Mouse (Mus musculus): Measurements from ENCODE around the gene Eif4h. TPM values are rescaled to one million over a fixed set of nuclear protein-coding genes. Genes with fewer than 3 reads are reported as not detected.

Gene Eif4h
- polyA plus RNA-seq, 1 experiment: 293 TPM

DNA sequence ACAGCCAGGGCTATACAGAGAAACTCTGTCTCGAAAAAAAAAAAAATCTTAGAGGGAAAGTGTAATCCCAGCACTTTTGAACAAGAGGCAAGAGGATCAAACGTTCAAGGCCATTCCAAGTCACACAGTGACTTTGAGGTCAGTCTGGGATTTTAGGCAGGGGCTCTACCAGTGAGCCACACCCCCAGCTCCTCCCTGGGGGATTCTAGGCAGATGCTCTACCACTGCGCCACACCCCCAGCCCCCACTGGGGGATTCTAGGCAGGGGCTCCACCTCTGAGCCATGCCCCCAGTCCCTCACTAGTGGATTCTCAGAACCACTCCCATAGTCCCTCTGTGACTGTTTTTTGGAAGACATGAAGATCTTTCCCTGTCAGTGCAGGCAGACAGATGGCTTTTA lies 60.2 kb downstream of the Eif4h start:
- Histone ChIP-seq H3K36me3 (ENCODE audit: control insufficient read depth, insufficient read depth) (no peaks in the 10 kb centered on the region), H3K4me3 (no peak overlapping the region), H3K4me2 (ENCODE audit: low read depth) (no peak overlapping the region), H3ac (ENCODE audit: control insufficient read depth, insufficient read length) (no peak overlapping the region), H3K27me3 (ENCODE audit: control insufficient read depth, insufficient read depth, insufficient read length) (no peaks in the 10 kb centered on the region), H3K79me2 (ENCODE audit: control insufficient read depth, insufficient read depth) (peaks cover 13% of the 10 kb centered on the region)
- TF ChIP-seq MAX (IDR thresholded peaks at IDR 0.05; ENCODE audit: low read depth) (no peak), SRF (IDR thresholded peaks at IDR 0.05; ENCODE audit: control insufficient read depth, insufficient read length, low read depth) (no peak), MYOD1 (IDR thresholded peaks at IDR 0.05; ENCODE audit: control insufficient read depth in 1 of 3, insufficient read length in 2 of 3, low read depth in 2 of 3) (no peak), E2F4 (IDR thresholded peaks at IDR 0.05; ENCODE audit: insufficient read depth) (no peak), TCF3 (IDR thresholded peaks at IDR 0.05; ENCODE audit: insufficient read length, low read depth) (no peak), POLR2A (IDR thresholded peaks at IDR 0.05; ENCODE audit: insufficient read length, low read depth) (no peak), REST (IDR thresholded peaks at IDR 0.05; ENCODE audit: insufficient read depth, insufficient read length) (no peak), MYOG (IDR thresholded peaks at IDR 0.05; ENCODE audit: control insufficient read depth in 1 of 3, insufficient read depth in 1 of 3, insufficient read length in 2 of 3, low read depth in 2 of 3) (no peak), CEBPB (IDR thresholded peaks at IDR 0.05; ENCODE audit: insufficient read depth, poor library complexity, severe bottlenecking) (no peak), USF1 (IDR thresholded peaks at IDR 0.05; ENCODE audit: low read depth) (no peak), TCF12 (IDR thresholded peaks at IDR 0.05; ENCODE audit: insufficient read depth, poor library complexity, severe bottlenecking) (no peak), POLR2AphosphoS2 (IDR thresholded peaks at IDR 0.05; ENCODE audit: insufficient read length, low read depth) (no peak)

GRCm38 (mm10) chr5:134577534-134577933 lies 61.8 kb downstream of the Eif4h start:
- Histone ChIP-seq H3K79me2 (ENCODE audit: control insufficient read depth, insufficient read depth) (no peaks in the 10 kb centered on the region), H3K27me3 (ENCODE audit: control insufficient read depth, insufficient read depth, insufficient read length) (no peaks in the 10 kb centered on the region), H3ac (ENCODE audit: control insufficient read depth, insufficient read length) (no peak overlapping the region), H3K36me3 (ENCODE audit: control insufficient read depth, insufficient read depth) (no peaks in the 10 kb centered on the region), H3K4me3 (no peak overlapping the region), H3K4me2 (ENCODE audit: low read depth) (no peak overlapping the region)
- no peak for TF ChIP-seq MYOD1 (IDR thresholded peaks at IDR 0.05; ENCODE audit: control insufficient read depth in 1 of 3, insufficient read length in 2 of 3, low read depth in 2 of 3)
- TF ChIP-seq SRF (IDR thresholded peaks at IDR 0.05; ENCODE audit: control insufficient read depth, insufficient read length, low read depth): no peak
- no peak for TF ChIP-seq POLR2A (IDR thresholded peaks at IDR 0.05; ENCODE audit: insufficient read length, low read depth)
- TF ChIP-seq MAX (IDR thresholded peaks at IDR 0.05; ENCODE audit: low read depth): no peak
- TF ChIP-seq REST (IDR thresholded peaks at IDR 0.05; ENCODE audit: insufficient read depth, insufficient read length): no peak
- no peak for TF ChIP-seq CEBPB (IDR thresholded peaks at IDR 0.05; ENCODE audit: insufficient read depth, poor library complexity, severe bottlenecking)
- TF ChIP-seq E2F4 (IDR thresholded peaks at IDR 0.05; ENCODE audit: insufficient read depth): no peak
- no peak for TF ChIP-seq TCF3 (IDR thresholded peaks at IDR 0.05; ENCODE audit: insufficient read length, low read depth)
- no peak for TF ChIP-seq MYOG (IDR thresholded peaks at IDR 0.05; ENCODE audit: control insufficient read depth in 1 of 3, insufficient read depth in 1 of 3, insufficient read length in 2 of 3, low read depth in 2 of 3)
- TF ChIP-seq USF1 (IDR thresholded peaks at IDR 0.05; ENCODE audit: low read depth): no peak
- no peak for TF ChIP-seq POLR2AphosphoS2 (IDR thresholded peaks at IDR 0.05; ENCODE audit: insufficient read length, low read depth)
- no peak for TF ChIP-seq TCF12 (IDR thresholded peaks at IDR 0.05; ENCODE audit: insufficient read depth, poor library complexity, severe bottlenecking)

GRCm38 (mm10) chr5:134576517-134577220 lies 62.6 kb downstream of the Eif4h start:
- TF ChIP-seq POLR2A (IDR thresholded peaks at IDR 0.05; ENCODE audit: insufficient read length, low read depth) (no peak), TCF12 (IDR thresholded peaks at IDR 0.05; ENCODE audit: insufficient read depth, poor library complexity, severe bottlenecking) (no peak), USF1 (IDR thresholded peaks at IDR 0.05; ENCODE audit: low read depth) (no peak), MYOD1 (IDR thresholded peaks at IDR 0.05; ENCODE audit: control insufficient read depth in 1 of 3, insufficient read length in 2 of 3, low read depth in 2 of 3) (no peak), E2F4 (IDR thresholded peaks at IDR 0.05; ENCODE audit: insufficient read depth) (no peak), CEBPB (IDR thresholded peaks at IDR 0.05; ENCODE audit: insufficient read depth, poor library complexity, severe bottlenecking) (no peak), MAX (IDR thresholded peaks at IDR 0.05; ENCODE audit: low read depth) (no peak), TCF3 (IDR thresholded peaks at IDR 0.05; ENCODE audit: insufficient read length, low read depth) (no peak), REST (IDR thresholded peaks at IDR 0.05; ENCODE audit: insufficient read depth, insufficient read length) (no peak), POLR2AphosphoS2 (IDR thresholded peaks at IDR 0.05; ENCODE audit: insufficient read length, low read depth) (no peak), SRF (IDR thresholded peaks at IDR 0.05; ENCODE audit: control insufficient read depth, insufficient read length, low read depth) (no peak), MYOG (IDR thresholded peaks at IDR 0.05; ENCODE audit: control insufficient read depth in 1 of 3, insufficient read depth in 1 of 3, insufficient read length in 2 of 3, low read depth in 2 of 3) (no peak)
- H3K36me3 ChIP-seq (ENCODE audit: control insufficient read depth, insufficient read depth): no peaks in the 10 kb centered on the region
- H3K79me2 ChIP-seq (ENCODE audit: control insufficient read depth, insufficient read depth): no peaks in the 10 kb centered on the region
- no peak overlapping the region for H3K4me3 ChIP-seq
- H3ac ChIP-seq (ENCODE audit: control insufficient read depth, insufficient read length): no peak overlapping the region
- H3K4me2 ChIP-seq (ENCODE audit: low read depth): no peak overlapping the region
- H3K27me3 ChIP-seq (ENCODE audit: control insufficient read depth, insufficient read depth, insufficient read length): no peaks in the 10 kb centered on the region

- H3K36me3 ChIP-seq (ENCODE audit: control insufficient read depth, insufficient read depth): no peaks in the 10 kb centered on the region
- H3K27me3 ChIP-seq (ENCODE audit: control insufficient read depth, insufficient read depth, insufficient read length): no peaks in the 10 kb centered on the region
- no peak overlapping the region for H3K4me3 ChIP-seq
- H3K79me2 ChIP-seq (ENCODE audit: control insufficient read depth, insufficient read depth): no peaks in the 10 kb centered on the region
- H3K4me2 ChIP-seq (ENCODE audit: low read depth): no peak overlapping the region
- no peak overlapping the region for H3ac ChIP-seq (ENCODE audit: control insufficient read depth, insufficient read length)
- no peak for TF ChIP-seq USF1 (IDR thresholded peaks at IDR 0.05; ENCODE audit: low read depth)
- TF ChIP-seq MYOG (IDR thresholded peaks at IDR 0.05; ENCODE audit: control insufficient read depth in 1 of 3, insufficient read depth in 1 of 3, insufficient read length in 2 of 3, low read depth in 2 of 3): no peak
- TF ChIP-seq TCF12 (IDR thresholded peaks at IDR 0.05; ENCODE audit: insufficient read depth, poor library complexity, severe bottlenecking): no peak
- no peak for TF ChIP-seq E2F4 (IDR thresholded peaks at IDR 0.05; ENCODE audit: insufficient read depth)
- TF ChIP-seq POLR2AphosphoS2 (IDR thresholded peaks at IDR 0.05; ENCODE audit: insufficient read length, low read depth): no peak
Observed at GRCm38 (mm10) chr5:134575833-134576232, 63.5 kb downstream of the Eif4h start.
